Mouse (Mus musculus): ENCODE measurements at regions not wholly inside any gene's neighbourhood (a gene's known extent, or its start where the extent isn't known, plus 50 kb on each side); places are given as distances from the start of the nearest gene placed in this dataset.

- no peak for DNase-seq (ENCODE audit: low read depth)
Observed at GRCm38 (mm10) chr10:39218151-39218550, 54.6 kb upstream of the Ccn6 start.

GRCm38 (mm10) chr10:39216142-39216904, 52.7 kb upstream of the Ccn6 start:
- DNase-seq (ENCODE audit: low read depth), result no peak

- DNase-seq (ENCODE audit: low read depth), result no peak
Observed at GRCm38 (mm10) chr10:39214563-39214962, 51.0 kb upstream of the Ccn6 start.
